Mouse (Mus musculus) left cerebral cortex, adult 18-20 months (tissue): ENCODE results near the gene Olfr1320. TPM values are rescaled to one million over a fixed set of nuclear protein-coding genes. Genes with fewer than 3 reads are reported as not detected.

Experiments used
- DNase-seq, 2 experiments: peaks; one replicate each; pipeline ENCODE4 v3.0.0; 2021 to 2022; ENCODE audit warnings: low spot score in 2 of 2, mixed read lengths in 1 of 2
- long read RNA-seq, 2 experiments: library from polyadenylated mRNA; stranded (forward); transcript quantifications; one replicate each; pipeline ENCODE4 v2.0.0; 2021
- total RNA-seq, 2 experiments: library from RNA; stranded (reverse); gene quantifications; 2 replicates each; pipeline ENCODE4 v1.2.3; 2021

Olfr1320 gene
- total RNA-seq, result not detected
- long read RNA-seq, experiment 1, result 0 reads
- long read RNA-seq, experiment 2, result 0 reads

DNA sequence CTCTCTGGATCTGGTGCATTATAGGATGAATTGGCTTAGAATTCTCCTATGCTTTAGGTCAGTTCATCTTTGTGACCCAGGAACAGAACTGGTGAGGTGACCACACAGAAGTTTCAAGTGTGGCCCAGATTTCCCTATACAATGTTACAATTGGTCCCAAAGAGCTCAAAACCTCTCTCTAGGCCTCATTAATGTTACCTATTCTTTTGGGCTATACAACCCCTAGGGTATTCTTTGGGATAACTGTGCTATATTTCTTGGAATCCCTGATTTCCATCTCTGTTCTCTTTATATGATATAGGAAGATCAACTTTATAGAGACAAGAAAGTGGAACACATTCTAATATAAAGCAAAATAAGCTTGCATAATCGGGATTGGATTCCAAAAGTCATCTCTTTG lies at the start of gene Olfr1320:
TSS of gene Olfr1320 (plus strand) at position 301 of the 400 bp plus-strand sequence.
- DNase-seq, result no peak

DNA sequence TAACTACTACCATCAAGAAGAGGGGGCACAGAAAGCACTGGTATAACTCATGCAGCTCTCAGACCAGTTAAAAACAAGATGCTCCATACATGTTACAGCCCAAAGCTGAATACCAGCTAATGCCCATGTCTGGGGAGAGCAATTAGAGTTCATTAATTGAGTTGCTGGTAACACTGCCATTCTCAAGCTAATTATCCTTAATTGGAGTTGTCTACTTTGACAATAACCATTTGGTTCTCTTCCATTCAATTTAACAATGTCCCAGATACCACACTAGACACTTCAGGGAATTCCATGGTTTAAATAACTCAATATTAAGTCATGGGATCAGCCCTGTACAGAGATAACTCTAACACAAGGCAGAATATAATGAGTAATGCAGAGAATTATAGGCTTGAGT lies 44.6 kb upstream of the Olfr1320 start:
- DNase-seq, result no peak

DNA sequence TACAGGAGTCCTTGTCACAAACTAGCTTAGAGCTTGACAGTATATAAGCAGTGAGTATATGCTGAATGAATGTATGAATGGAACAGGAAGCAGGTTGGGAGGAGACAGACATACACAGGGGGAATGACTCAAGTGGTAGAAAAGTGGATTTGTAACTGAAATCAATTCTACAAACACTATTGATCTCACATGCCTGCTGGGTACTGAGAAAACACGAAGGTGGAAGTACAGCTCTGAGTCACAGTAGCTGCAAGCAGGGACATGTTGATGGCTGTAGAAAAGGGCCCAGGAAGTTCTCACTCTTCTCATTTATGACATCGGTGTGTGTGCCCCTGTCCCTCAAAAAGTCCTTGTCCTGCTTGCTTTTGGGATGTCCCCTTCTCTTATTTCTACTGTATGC lies 40.9 kb upstream of the Olfr1320 start:
- DNase-seq, result no peak

DNA sequence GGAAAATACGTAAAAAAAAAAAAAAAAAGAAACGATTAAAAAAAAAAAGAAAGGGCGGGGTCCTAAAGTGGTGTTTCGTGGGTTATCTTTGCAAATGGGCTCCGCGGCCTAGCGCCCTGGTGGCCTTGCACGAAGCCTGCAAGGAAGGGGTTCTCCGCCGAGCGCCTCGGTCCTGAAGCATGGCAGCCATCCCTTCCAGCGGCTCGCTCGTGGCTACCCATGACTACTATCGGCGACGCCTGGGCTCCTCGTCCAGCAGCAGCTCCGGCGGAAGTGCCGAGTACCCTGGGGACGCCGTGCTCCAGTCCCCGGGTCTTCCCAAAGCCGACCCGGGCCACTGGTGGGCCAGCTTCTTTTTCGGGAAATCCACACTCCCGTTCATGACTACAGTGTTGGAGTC lies 11.4 kb upstream of the Olfr1320 start:
- DNase-seq, result peak in 1 of 2 experiments; percentile 1

Other genes with a start within 250 kb of the Olfr1320 start
- 1 to 10 TPM in 1 of 2 experiments, under 1 TPM in 1; 0.87 to 1.3 TPM for gene Arhgap36, start 208.4 kb upstream of the Olfr1320 start, total RNA-seq
- not detected for gene Olfr1321, start 62.7 kb downstream of the Olfr1320 start, total RNA-seq
- gene Igsf1, start 125.4 kb downstream of the Olfr1320 start, total RNA-seq, result 1 to 10 TPM; 2.0 to 2.9 TPM
- not detected for gene Olfr1322, start 219.2 kb downstream of the Olfr1320 start, total RNA-seq